Comparison of ENCODE assay signal across 27 mouse cellular contexts in the genomic region with DNA sequence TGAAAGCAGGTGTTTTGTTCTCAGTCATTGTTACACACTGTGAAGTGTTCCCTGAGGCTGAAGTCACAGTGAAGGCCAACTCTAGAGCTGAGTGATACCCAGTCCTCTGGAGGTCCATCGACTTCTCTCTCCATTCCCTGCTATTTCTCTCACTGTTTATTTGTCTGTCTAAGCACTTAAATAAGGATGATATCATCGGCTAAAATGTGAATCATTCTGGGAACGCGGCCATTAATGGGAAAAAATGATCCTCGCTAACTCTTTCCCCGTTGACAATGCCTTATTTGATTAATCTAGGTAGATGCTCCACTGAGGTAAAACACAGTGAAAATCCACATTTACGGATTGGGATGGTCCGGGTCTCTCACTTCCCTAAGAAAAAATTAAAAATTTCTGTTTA. TPM values are rescaled to one million over a fixed set of nuclear protein-coding genes. Genes with fewer than 3 reads are reported as not detected.
DNase-seq lines count a peak whose midpoint lies in the region; ATAC-seq and TF ChIP-seq lines count a peak whose summit lies in the region.
"Had no signal": no experiment of that assay in that cellular context is flagged by ENCODE, and none has a peak within 500 bp of the region (broad histone marks: within the 10 kb centered on the region; RNA-seq: fewer than 3 reads in every experiment).

No protein-coding gene starts in this region.

- 76% methylated on average over 8 of the region's 8 CpGs for WGBS in heart, adult 2 months
- WGBS in lung, embryonic 14.5 days: 61% methylated on average over 8 of the region's 8 CpGs

- H3K27ac ChIP-seq in heart, adult 2 months: no peak overlapping the region
- H3K27ac ChIP-seq in lung, embryonic 14.5 days (ENCODE audit: low read depth): no peak overlapping the region
- H3K27ac ChIP-seq: embryonic facial prominence, embryonic 15.5 days; forebrain, embryonic 12.5 days; hindbrain, embryonic 10.5 days; hindbrain, embryonic 15.5 days; liver, embryonic 14.5 days; macrophage; midbrain, embryonic 13.5 days; stomach, embryonic 15.5 days had no signal

- no peaks in the 10 kb centered on the region for H3K9me3 ChIP-seq in lung, embryonic 14.5 days (ENCODE audit: low read depth, low read length)
- H3K9me3 ChIP-seq: embryonic facial prominence, embryonic 15.5 days; forebrain, embryonic 12.5 days; hindbrain, embryonic 10.5 days; hindbrain, embryonic 15.5 days; midbrain, embryonic 13.5 days; stomach, embryonic 15.5 days had no signal

- H3K36me3 ChIP-seq in heart, adult 2 months (ENCODE audit: control insufficient read depth, insufficient read depth, low read length): no peaks in the 10 kb centered on the region
- no peaks in the 10 kb centered on the region for H3K36me3 ChIP-seq in lung, embryonic 14.5 days (ENCODE audit: insufficient read depth)
- H3K36me3 ChIP-seq: embryonic facial prominence, embryonic 15.5 days; forebrain, embryonic 12.5 days; hindbrain, embryonic 10.5 days; hindbrain, embryonic 15.5 days; midbrain, embryonic 13.5 days; stomach, embryonic 15.5 days had no signal

- no peaks in the 10 kb centered on the region for H3K79me2 ChIP-seq in heart, adult 2 months (replicated peaks; ENCODE audit: control insufficient read depth, insufficient read depth, low read length)

- no peak for ATAC-seq in lung, embryonic 14.5 days (ENCODE audit: insufficient read depth)
- ATAC-seq: forebrain, postnatal 0 days; inflammation-experienced regulatory T-cells, adult 6 months; midbrain, embryonic 13.5 days had no signal

- H3K4me1 ChIP-seq in heart, adult 2 months (ENCODE audit: control insufficient read depth, insufficient read depth, low read length): no peaks in the 10 kb centered on the region
- no peaks in the 10 kb centered on the region for H3K4me1 ChIP-seq in lung, embryonic 14.5 days (ENCODE audit: insufficient read depth)
- H3K4me1 ChIP-seq: embryonic facial prominence, embryonic 15.5 days; forebrain, embryonic 12.5 days; hindbrain, embryonic 10.5 days; hindbrain, embryonic 15.5 days; midbrain, embryonic 13.5 days had no signal

- H3K4me2 ChIP-seq in lung, embryonic 14.5 days: no peak overlapping the region
- H3K4me2 ChIP-seq: embryonic facial prominence, embryonic 15.5 days; forebrain, embryonic 12.5 days; heart, embryonic 11.5 days; hindbrain, embryonic 15.5 days; midbrain, embryonic 13.5 days; stomach, embryonic 15.5 days had no signal

- DNase-seq in heart, postnatal 10 days: peak; percentile 11 to 25
- DNase-seq in heart, adult 2 months: no peak
- DNase-seq in lung, embryonic 14.5 days: peak; percentile 32
- no peak for DNase-seq in lung, postnatal 25 days (ENCODE audit: low spot score)
- DNase-seq in gastrocnemius, postnatal 10 days: peak; percentile 16
- DNase-seq in gastrocnemius, postnatal 14 days: peak; percentile 22
- DNase-seq: adrenal gland, adult 2 months; adrenal gland, postnatal 36 days; B cell, adult 2 months; cerebellum, adult 18-20 months; cerebellum, postnatal 10 days; forebrain, postnatal 0 days; kidney, adult 11 months; layer of hippocampus, postnatal 36 days; left cerebral cortex, postnatal 4 days; liver; right cerebral cortex, postnatal 14 days had no signal

- no peak overlapping the region for H3K9ac ChIP-seq in heart, adult 2 months (ENCODE audit: low read depth, low read length)
- no peak overlapping the region for H3K9ac ChIP-seq in lung, embryonic 14.5 days
- H3K9ac ChIP-seq: embryonic facial prominence, embryonic 15.5 days; forebrain, embryonic 12.5 days; forebrain, postnatal 0 days; hindbrain, embryonic 15.5 days; liver, embryonic 14.5 days; midbrain, embryonic 13.5 days; stomach, embryonic 15.5 days had no signal

- TF ChIP-seq CTCF in heart, adult 2 months (IDR thresholded peaks at IDR 0.05): no peak
- no peak for TF ChIP-seq CTCF in lung, embryonic 14.5 days (IDR thresholded peaks at IDR 0.05; ENCODE audit: low read depth)

- TF ChIP-seq EP300 in heart, adult 2 months (IDR thresholded peaks at IDR 0.05; ENCODE audit: insufficient read depth, low read depth, low read length): no peak

- intact Hi-C loops in heart, postnatal 10 days (cut with DNase I): no loop called here
- intact Hi-C loops in heart, adult 2 months (cut with DNase I): no loop called here
- intact Hi-C loops in gastrocnemius, postnatal 14 days (cut with DNase I; ENCODE audit: low total_unique reads): no loop called here

- no peak overlapping the region for H3K4me3 ChIP-seq in heart, adult 2 months
- no peak overlapping the region for H3K4me3 ChIP-seq in lung, embryonic 14.5 days (ENCODE audit: low read depth, low read length)
- H3K4me3 ChIP-seq: embryonic facial prominence, embryonic 15.5 days; forebrain, embryonic 12.5 days; hindbrain, embryonic 10.5 days; hindbrain, embryonic 15.5 days; midbrain, embryonic 13.5 days; stomach, embryonic 15.5 days had no signal

- no peak for TF ChIP-seq POLR2A in heart, adult 2 months (IDR thresholded peaks at IDR 0.05; ENCODE audit: insufficient read depth, low read depth, low read length)

- H3K27me3 ChIP-seq in heart, adult 2 months (ENCODE audit: control insufficient read depth, insufficient read depth, low read length): no peaks in the 10 kb centered on the region
- no peaks in the 10 kb centered on the region for H3K27me3 ChIP-seq in lung, embryonic 14.5 days (ENCODE audit: insufficient read depth, low read length)
- H3K27me3 ChIP-seq: embryonic facial prominence, embryonic 15.5 days; forebrain, embryonic 12.5 days; hindbrain, embryonic 15.5 days; midbrain, embryonic 13.5 days; stomach, embryonic 15.5 days had no signal

RNA-seq across cellular contexts. Expression of a gene that starts 14.8 kb away (rescaled TPM):
- 1 to 10 TPM; 5.0 to 5.3 TPM for total RNA-seq in heart, postnatal 10 days (2021)
- 1 to 10 TPM; 1.9 to 2.6 TPM for total RNA-seq in heart, adult 2 months (2021)
- polyA plus RNA-seq in heart, adult 2 months (2012; rRNA removed): 1.3 and 2.8 TPM in 2 replicates
- 23.1 and 24.1 TPM in 2 replicates for polyA plus RNA-seq in lung, embryonic 14.5 days (2014; fragmentation: Nextera tagmentation; extraction: Ambion mirVana)
- total RNA-seq in gastrocnemius, postnatal 10 days (2021): 1 to 10 TPM; 5.4 to 6.2 TPM
- 1 to 10 TPM; 4.4 to 4.8 TPM for total RNA-seq in gastrocnemius, postnatal 14 days (2021)
- polyA plus RNA-seq: inflammation-experienced regulatory T-cells, adult 6 months had no signal

Comparison
In these comparisons a context has a peak if more than half of its experiments do, and no peak if none do; other contexts are left out.
1. DNase-seq: peak in heart, postnatal 10 days (2 of 2), lung, embryonic 14.5 days (single experiment), gastrocnemius, postnatal 10 days (single experiment) and gastrocnemius, postnatal 14 days (single experiment); none in heart, adult 2 months (0 of 2) and lung, postnatal 25 days (single experiment).